Mouse (Mus musculus) embryonic facial prominence, embryonic 14.5 days (tissue): ENCODE measurements around the gene Kif18b. TPM values are rescaled to one million over a fixed set of nuclear protein-coding genes. Genes with fewer than 3 reads are reported as not detected.

Experiments used
- polyA plus RNA-seq: library from polyadenylated mRNA; unstranded; fragments of >200 nt; fragmentation: Nextera tagmentation; extraction: Ambion mirVana; gene quantifications from 2 replicates; pipeline ENCODE4 v1.2.1, GENCODE M21; 2014

The Kif18b gene
- polyA plus RNA-seq, 1 experiment from 2014 or later = 6.6 TPM

Other genes starting within 250 kb of the Kif18b start
- gene Ccdc43, start 227.3 kb downstream of the Kif18b start, polyA plus RNA-seq = 41.1 and 47.9 TPM in 2 replicates
- 8.1 and 9.3 TPM in 2 replicates for gene Adam11, start 163.7 kb downstream of the Kif18b start, polyA plus RNA-seq
- 46.0 and 49.6 TPM in 2 replicates for gene Gjc1, start 105.4 kb downstream of the Kif18b start, polyA plus RNA-seq
- 0.79 and 1.3 TPM in 2 replicates for gene Higd1b, start 89.3 kb downstream of the Kif18b start, polyA plus RNA-seq
- gene Eftud2, start 44.1 kb downstream of the Kif18b start, polyA plus RNA-seq = 130 and 154 TPM in 2 replicates
- gene Ccdc103, start 43.9 kb downstream of the Kif18b start, polyA plus RNA-seq = 1.0 and 2.3 TPM in 2 replicates
- not detected in 2 replicates for gene Fam187a, start 40.0 kb downstream of the Kif18b start, polyA plus RNA-seq
- 0.31 and 0.45 TPM in 2 replicates for gene Gfap, start 24.2 kb downstream of the Kif18b start, polyA plus RNA-seq
- gene C1ql1, start 21.6 kb upstream of the Kif18b start, polyA plus RNA-seq = 1.8 and 2.7 TPM in 2 replicates
- 55.5 and 60.0 TPM in 2 replicates for gene Nmt1, start 103.1 kb upstream of the Kif18b start, polyA plus RNA-seq
- 138 and 153 TPM in 2 replicates for gene Dcakd, start 103.2 kb upstream of the Kif18b start, polyA plus RNA-seq
- 3.0 and 3.2 TPM in 2 replicates for gene Plcd3, start 176.5 kb upstream of the Kif18b start, polyA plus RNA-seq
- gene Acbd4, start 176.6 kb upstream of the Kif18b start, polyA plus RNA-seq = 15.0 and 21.4 TPM in 2 replicates
- 7.3 and 8.9 TPM in 2 replicates for gene Hexim1, start 191.1 kb upstream of the Kif18b start, polyA plus RNA-seq
- gene Hexim2, start 207.3 kb upstream of the Kif18b start, polyA plus RNA-seq = 6.8 and 9.5 TPM in 2 replicates
- gene Fmnl1, start 246.0 kb upstream of the Kif18b start, polyA plus RNA-seq = 3.3 and 3.5 TPM in 2 replicates